10 mouse cellular contexts compared by ENCODE assay signal in genomic region chr6:21597424-21597823, GRCm38 (mm10).
"Had no signal": no experiment of that assay in that cellular context is flagged by ENCODE, and none has a peak within 500 bp of the region (broad histone marks: within the 10 kb centered on the region; RNA-seq: fewer than 3 reads in every experiment).

No protein-coding gene starts in this region.

- H3K9me3 ChIP-seq: kidney, embryonic 15.5 days; midbrain, embryonic 12.5 days; stomach, embryonic 15.5 days had no signal

- H3K4me2 ChIP-seq: kidney, embryonic 15.5 days; midbrain, embryonic 12.5 days; stomach, embryonic 15.5 days had no signal

- H3K4me3 ChIP-seq: kidney, embryonic 15.5 days; left cerebral cortex, adult 2 months; midbrain, embryonic 12.5 days; stomach, embryonic 15.5 days had no signal

- H3K9ac ChIP-seq: kidney, embryonic 15.5 days; liver, embryonic 14.5 days; midbrain, embryonic 12.5 days; stomach, embryonic 15.5 days had no signal

- H3K36me3 ChIP-seq: kidney, embryonic 15.5 days; midbrain, embryonic 12.5 days; stomach, embryonic 15.5 days had no signal

- H3K27me3 ChIP-seq: kidney, embryonic 15.5 days; midbrain, embryonic 12.5 days; stomach, embryonic 15.5 days had no signal

- H3K4me1 ChIP-seq: kidney, embryonic 15.5 days; midbrain, embryonic 12.5 days; stomach, embryonic 15.5 days had no signal

- H3K27ac ChIP-seq: kidney, embryonic 15.5 days; left cerebral cortex, adult 2 months; liver, embryonic 14.5 days; midbrain, embryonic 12.5 days; stomach, embryonic 15.5 days had no signal

- DNase-seq: kidney, adult 2 months; kidney, postnatal 25 days; lung, adult 18-20 months; thymus, adult 2 months; thymus, postnatal 25 days had no signal
